Mouse (Mus musculus) liver, adult 2 months (tissue): ENCODE measurements at regions not wholly inside any gene's neighbourhood (a gene's known extent, or its start where the extent isn't known, plus 50 kb on each side); places are given as distances from the start of the nearest gene placed in this dataset.

Source experiments
- DNase-seq: peaks from one replicate; pipeline ENCODE4 v3.0.0-alpha.2; 2011; ENCODE audit warnings: low read depth, low spot score; ENCODE audit errors: extremely low read depth
- H3K27ac ChIP-seq: fragments of 200-500 bp; replicated peaks from 2 replicates; pipeline ENCODE4 v1.5.1; 2012; ENCODE audit warnings: low read depth, mild to moderate bottlenecking, control low read depth, inconsistent platforms, low read length; ENCODE audit not compliant: insufficient read depth
- H3K27me3 ChIP-seq: fragments of 200-500 bp; 2 replicates; pipeline ENCODE4 v1.6.1; 2012; ENCODE audit warnings: mild to moderate bottlenecking, moderate library complexity, low read length, inconsistent platforms; ENCODE audit not compliant: control insufficient read depth, insufficient read depth
- H3K36me3 ChIP-seq: fragments of 200-500 bp; 2 replicates; pipeline ENCODE4 v1.6.1; 2012; ENCODE audit warnings: low read length, inconsistent platforms; ENCODE audit not compliant: control insufficient read depth, insufficient read depth
- H3K4me1 ChIP-seq: fragments of 200-500 bp; 2 replicates; pipeline ENCODE4 v1.6.1; 2011; ENCODE audit warnings: low read length; ENCODE audit not compliant: control insufficient read depth, insufficient read depth
- H3K4me3 ChIP-seq: fragments of 200-500 bp; 2 replicates; pipeline ENCODE4 v1.5.1; 2011; ENCODE audit warnings: low read depth, mild to moderate bottlenecking, control low read depth, low read length, moderate library complexity; ENCODE audit not compliant: insufficient read depth
- H3K79me2 ChIP-seq: fragments of 200-500 bp; 2 replicates; pipeline ENCODE4 v1.6.1; 2012; ENCODE audit warnings: inconsistent platforms, mild to moderate bottlenecking, low read length, moderate library complexity; ENCODE audit not compliant: control insufficient read depth, insufficient read depth
- H3K9ac ChIP-seq: fragments of 200-500 bp; 2 replicates; pipeline ENCODE4 v1.6.1; 2012; ENCODE audit warnings: low read depth, mild to moderate bottlenecking, control low read depth, inconsistent platforms, low read length
- CTCF ChIP-seq: fragments of 200-500 bp; IDR thresholded peaks from 2 replicates; pipeline ENCODE4 v1.5.1; 2011; ENCODE audit warnings: low read depth, low read length, control low read depth
- POLR2A ChIP-seq: fragments of 200-500 bp; IDR thresholded peaks from 2 replicates; pipeline ENCODE4 v1.6.1; 2011; ENCODE audit warnings: low read length, control low read depth; ENCODE audit not compliant: insufficient read depth; ENCODE audit errors: extremely low read depth
- WGBS: fragments of 180-500 bp; shearing (Covaris S2); methylation state at CpG from one replicate; pipeline ENCODE4 v1.1.7; 2018; 5-methylcytosine and 5-hydroxymethylcytosine counted together

GRCm38 (mm10) chr5:111799700-111800311, 66.1 kb downstream of the Gm26897 start:
- H3K79me2 ChIP-seq: no peaks in the 10 kb centered on the region
- no peak overlapping the region for H3K4me3 ChIP-seq
- H3K4me1 ChIP-seq: no peaks in the 10 kb centered on the region
- H3K27me3 ChIP-seq: no peaks in the 10 kb centered on the region
- no peak overlapping the region for H3K9ac ChIP-seq
- TF ChIP-seq CTCF (no peak), POLR2A (no peak)
- 49% methylated on average over 15 of the region's 15 CpGs for WGBS
- H3K36me3 ChIP-seq: no peaks in the 10 kb centered on the region
- H3K27ac ChIP-seq: peak overlapping the region; percentile 41; the same call in 1 of the 2 replicates
- DNase-seq: peak; percentile 34

GRCm38 (mm10) chr5:111800511-111800910, 66.8 kb downstream of the Gm26897 start:
- Histone ChIP-seq H3K9ac (no peak overlapping the region), H3K27ac (no peak overlapping the region), H3K4me3 (no peak overlapping the region), H3K36me3 (no peaks in the 10 kb centered on the region), H3K4me1 (no peaks in the 10 kb centered on the region), H3K27me3 (no peaks in the 10 kb centered on the region), H3K79me2 (no peaks in the 10 kb centered on the region)
- 81% methylated on average over 11 of the region's 11 CpGs for WGBS
- TF ChIP-seq POLR2A: no peak
- TF ChIP-seq CTCF: no peak
- no peak for DNase-seq

- Histone ChIP-seq H3K4me1 (no peaks in the 10 kb centered on the region), H3K27me3 (no peaks in the 10 kb centered on the region), H3K36me3 (no peaks in the 10 kb centered on the region), H3K79me2 (no peaks in the 10 kb centered on the region), H3K27ac (no peak overlapping the region), H3K9ac (no peak overlapping the region), H3K4me3 (no peak overlapping the region)
- TF ChIP-seq CTCF (no peak), POLR2A (no peak)
- WGBS: 76% methylated on average over 2 of the region's 2 CpGs
- no peak for DNase-seq
Measured at GRCm38 (mm10) chr5:111801051-111801450, 67.3 kb downstream of the Gm26897 start.

- TF ChIP-seq CTCF (no peak), POLR2A (no peak)
- Histone ChIP-seq H3K27me3 (no peaks in the 10 kb centered on the region), H3K79me2 (no peaks in the 10 kb centered on the region), H3K27ac (no peak overlapping the region), H3K4me1 (no peaks in the 10 kb centered on the region), H3K4me3 (no peak overlapping the region), H3K36me3 (no peaks in the 10 kb centered on the region), H3K9ac (no peak overlapping the region)
- DNase-seq: no peak
- 71% methylated on average over 6 of the region's 6 CpGs for WGBS
Measured at GRCm38 (mm10) chr5:111804542-111804941, 70.8 kb downstream of the Gm26897 start.

- WGBS: 64% methylated on average over 7 of the region's 7 CpGs
- Histone ChIP-seq H3K4me3 (no peak overlapping the region), H3K4me1 (no peaks in the 10 kb centered on the region), H3K79me2 (no peaks in the 10 kb centered on the region), H3K27ac (no peak overlapping the region), H3K36me3 (no peaks in the 10 kb centered on the region), H3K9ac (no peak overlapping the region), H3K27me3 (no peaks in the 10 kb centered on the region)
- DNase-seq: no peak
- TF ChIP-seq CTCF (no peak), POLR2A (no peak)
Measured at GRCm38 (mm10) chr5:111805150-111805549, 71.4 kb downstream of the Gm26897 start.

- H3K4me1 ChIP-seq: no peaks in the 10 kb centered on the region
- no peak overlapping the region for H3K9ac ChIP-seq
- DNase-seq: no peak
- no peak overlapping the region for H3K27ac ChIP-seq
- no peak for TF ChIP-seq CTCF
- no peaks in the 10 kb centered on the region for H3K79me2 ChIP-seq
- H3K36me3 ChIP-seq: no peaks in the 10 kb centered on the region
- WGBS: 34% methylated on average over 17 of the region's 17 CpGs
- H3K4me3 ChIP-seq: no peak overlapping the region
- H3K27me3 ChIP-seq: no peaks in the 10 kb centered on the region
Measured at GRCm38 (mm10) chr5:111805761-111806191, 72.1 kb downstream of the Gm26897 start.
